Comparison of ENCODE assay signal across 9 mouse cellular contexts in the genomic region with DNA sequence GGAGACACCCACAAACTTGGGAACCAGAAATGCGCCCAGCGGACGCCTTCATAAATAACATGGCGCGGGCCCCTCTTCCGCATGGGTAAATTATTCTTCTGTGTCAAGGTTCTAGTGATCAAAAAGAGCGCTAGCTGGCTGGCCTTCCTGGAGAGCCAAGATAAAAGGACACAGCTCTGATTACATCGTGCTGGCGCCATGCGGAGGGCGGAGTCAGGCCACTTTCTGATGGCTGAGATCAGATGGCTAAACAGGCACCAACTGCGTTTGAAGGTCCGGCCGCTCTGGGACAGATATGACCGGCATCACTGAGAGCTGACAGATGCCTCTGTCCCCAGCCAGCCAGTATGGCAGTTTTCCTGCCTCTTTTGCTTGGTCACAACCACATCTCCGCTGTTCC.
DNase-seq lines count a peak whose midpoint lies in the region; ATAC-seq and TF ChIP-seq lines count a peak whose summit lies in the region.
"Had no signal": no experiment of that assay in that cellular context is flagged by ENCODE, and none has a peak within 500 bp of the region (broad histone marks: within the 10 kb centered on the region; RNA-seq: fewer than 3 reads in every experiment).

No protein-coding gene starts in this region.

- no peaks in the 10 kb centered on the region for H3K36me3 ChIP-seq in intestine, embryonic 14.5 days (ENCODE audit: control insufficient read depth, insufficient read depth, low read length)
- no peaks in the 10 kb centered on the region for H3K36me3 ChIP-seq in intestine, postnatal 0 days (ENCODE audit: control insufficient read depth, insufficient read depth)
- no peaks in the 10 kb centered on the region for H3K36me3 ChIP-seq in E14TG2a.4 (ENCODE audit: insufficient read depth, low read length)
- no peaks in the 10 kb centered on the region for H3K36me3 ChIP-seq in limb, embryonic 11.5 days (ENCODE audit: control insufficient read depth, insufficient read depth, low read length)

- no peak overlapping the region for H3K4me3 ChIP-seq in intestine, embryonic 14.5 days (ENCODE audit: low read depth, low read length)
- H3K4me3 ChIP-seq in intestine, postnatal 0 days (ENCODE audit: low read depth, low read length) = no peak overlapping the region
- H3K4me3 ChIP-seq in E14TG2a.4 (replicated peaks; ENCODE audit: low read length) = peak overlapping the region; percentile 17; the same call in 1 of the 2 replicates
- H3K4me3 ChIP-seq in limb, embryonic 11.5 days (ENCODE audit: low read depth, low read length) = no peak overlapping the region

- H3K27ac ChIP-seq in intestine, embryonic 14.5 days (ENCODE audit: low read depth) = no peak overlapping the region
- no peak overlapping the region for H3K27ac ChIP-seq in intestine, postnatal 0 days (ENCODE audit: low read depth, low read length)
- no peak overlapping the region for H3K27ac ChIP-seq in limb, embryonic 11.5 days (replicated peaks; ENCODE audit: low read depth, low read length)

- WGBS in intestine, embryonic 14.5 days = 29% methylated on average over 16 of the region's 16 CpGs
- 40% methylated on average over 16 of the region's 16 CpGs for WGBS in intestine, postnatal 0 days
- WGBS in limb, embryonic 11.5 days = 13% methylated on average over 16 of the region's 16 CpGs

- H3K4me1 ChIP-seq in intestine, embryonic 14.5 days (replicated peaks; ENCODE audit: control insufficient read depth, insufficient read depth, low read length) = peaks cover 29% of the 10 kb centered on the region
- H3K4me1 ChIP-seq in intestine, postnatal 0 days (replicated peaks; ENCODE audit: control insufficient read depth, insufficient read depth, low read length) = no peaks in the 10 kb centered on the region
- peaks cover 9% of the 10 kb centered on the region for H3K4me1 ChIP-seq in E14TG2a.4 (replicated peaks; ENCODE audit: low read depth, low read length)
- H3K4me1 ChIP-seq in limb, embryonic 11.5 days (ENCODE audit: control insufficient read depth, insufficient read depth, low read length) = peaks cover 14% of the 10 kb centered on the region

- H3K27me3 ChIP-seq in intestine, embryonic 14.5 days (replicated peaks; ENCODE audit: control insufficient read depth, insufficient read depth, low read length) = no peaks in the 10 kb centered on the region
- H3K27me3 ChIP-seq in intestine, postnatal 0 days (replicated peaks; ENCODE audit: control insufficient read depth, insufficient read depth, low read length) = no peaks in the 10 kb centered on the region
- peaks cover 2% of the 10 kb centered on the region; the same call in 1 of the 2 replicates for H3K27me3 ChIP-seq in E14TG2a.4 (ENCODE audit: insufficient read depth, low read length)
- H3K27me3 ChIP-seq in limb, embryonic 11.5 days (ENCODE audit: control insufficient read depth, insufficient read depth, low read length) = no peaks in the 10 kb centered on the region

- H3K9ac ChIP-seq in intestine, embryonic 14.5 days (ENCODE audit: low read length) = no peak overlapping the region
- no peak overlapping the region for H3K9ac ChIP-seq in intestine, postnatal 0 days (ENCODE audit: low read depth, low read length)
- no peak overlapping the region for H3K9ac ChIP-seq in limb, embryonic 11.5 days (ENCODE audit: low read length)

- TF ChIP-seq CTCF in intestine, postnatal 0 days (IDR thresholded peaks at IDR 0.05; ENCODE audit: low read depth) = no peak
- TF ChIP-seq CTCF in E14TG2a.4 (conservative IDR thresholded peaks at IDR 0.05; ENCODE audit: low read length) = no peak

- no peak for DNase-seq in intestine, embryonic 14.5 days (ENCODE audit: low spot score)
- peak; percentile 77 for DNase-seq in embryo, embryonic 10 days (ENCODE audit: low spot score)
- DNase-seq in limb, embryonic 11.5 days (ENCODE audit: low spot score) = peak; percentile 64
- DNase-seq in frontal cortex, postnatal 10 days (ENCODE audit: low spot score in 2 of 2) = no peak
- DNase-seq: right cerebral cortex, postnatal 14 days had no signal

- H3K4me2 ChIP-seq in intestine, embryonic 14.5 days (ENCODE audit: low read length) = no peak overlapping the region; the same call in 1 of the 2 replicates
- no peak overlapping the region for H3K4me2 ChIP-seq in intestine, postnatal 0 days (replicated peaks; ENCODE audit: low read depth)
- H3K4me2 ChIP-seq in limb, embryonic 11.5 days (ENCODE audit: low read depth, severe bottlenecking) = peak overlapping the region; percentile 30

- 0 out of 2 replicates have a peak, but pooled peaks have one; percentile 6 for ATAC-seq in intestine, embryonic 14.5 days (replicated peaks; ENCODE audit: low FRiP score, low TSS enrichment, low read depth)
- ATAC-seq in intestine, postnatal 0 days = no peak
- ATAC-seq in limb, embryonic 11.5 days (ENCODE audit: insufficient number of reproducible peaks, low FRiP score, low TSS enrichment, low read depth) = no peak
- ATAC-seq in CD4-positive, CD25-positive, alpha-beta regulatory T cell, adult 4 months = no peak
- no peak for ATAC-seq in monocyte, adult 5-6 weeks (replicated peaks; ENCODE audit: insufficient number of reproducible peaks, low FRiP score, low TSS enrichment, poor library complexity, severe bottlenecking)

- no peaks in the 10 kb centered on the region for H3K9me3 ChIP-seq in intestine, embryonic 14.5 days (ENCODE audit: control insufficient read depth, low read length)
- no peaks in the 10 kb centered on the region for H3K9me3 ChIP-seq in intestine, postnatal 0 days (ENCODE audit: control insufficient read depth)
- peaks cover 5% of the 10 kb centered on the region; the same call in 1 of the 2 replicates for H3K9me3 ChIP-seq in E14TG2a.4 (ENCODE audit: low read length)
- no peaks in the 10 kb centered on the region for H3K9me3 ChIP-seq in limb, embryonic 11.5 days (ENCODE audit: control insufficient read depth, low read length)

Comparison
In these comparisons a context has a peak if more than half of its experiments do, and no peak if none do; other contexts are left out.
1. DNase-seq: peak in embryo, embryonic 10 days (single experiment) and limb, embryonic 11.5 days (single experiment); none in intestine, embryonic 14.5 days (single experiment) and frontal cortex, postnatal 10 days (0 of 2).